Mouse (Mus musculus) fibroblast of lung, adult 2 months (primary cell): ENCODE results near the gene Gpc3.
A peak's percentile ranks its signal among the peaks of the same experiment; 100 is the strongest.
"Not testable (repeated sequence)": the region's sequence is repeated elsewhere in the genome, so short reads cannot be mapped to it uniquely, and the experiment has no call there.

ENCODE experiments used
- DNase-seq: peaks from one replicate; pipeline ENCODE4 v3.0.0-alpha.2; 2011; ENCODE audit warnings: low read depth

Gpc3 gene

DNA sequence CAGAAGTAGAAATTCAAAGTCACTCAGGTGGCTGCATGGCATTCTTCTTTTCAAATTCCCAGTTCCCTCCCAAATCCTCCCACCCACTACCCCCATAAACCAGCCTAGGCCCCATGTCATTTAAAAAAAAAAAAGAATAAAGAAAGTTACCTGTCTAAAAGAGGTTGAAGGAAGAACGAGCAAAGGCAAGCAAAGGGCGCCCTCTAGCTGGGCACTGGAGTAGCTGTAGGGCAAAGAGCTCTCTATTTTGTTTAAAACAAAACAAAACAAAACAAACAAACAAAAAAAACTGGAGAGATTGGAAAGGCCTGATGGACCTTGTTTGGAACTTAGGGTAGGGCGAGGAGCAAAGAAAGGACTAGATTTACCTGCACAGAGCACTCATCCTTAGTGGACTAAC lies 238.6 kb downstream of the Gpc3 start:
- DNase-seq, result no peak

DNA sequence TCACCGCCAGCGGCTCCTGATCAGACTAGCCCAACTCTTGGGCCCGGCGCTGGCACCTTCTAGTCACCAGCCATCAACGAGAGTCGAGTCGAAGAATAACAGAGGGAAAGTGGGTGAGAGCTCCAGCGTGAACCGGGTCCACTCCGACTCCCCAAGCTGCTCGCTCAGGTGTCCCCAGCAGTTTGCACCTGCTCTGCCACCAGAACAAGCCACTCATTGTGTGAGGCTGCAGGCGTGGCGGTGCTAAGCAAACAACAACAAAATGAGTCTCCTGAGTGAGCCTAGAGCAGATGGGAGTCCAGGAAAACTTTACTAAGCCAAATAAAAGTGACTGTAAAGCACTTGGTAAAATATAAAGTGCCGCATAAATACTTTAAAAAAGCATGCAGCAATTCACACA lies 239.5 kb downstream of the Gpc3 start:
- no peak for DNase-seq

DNA sequence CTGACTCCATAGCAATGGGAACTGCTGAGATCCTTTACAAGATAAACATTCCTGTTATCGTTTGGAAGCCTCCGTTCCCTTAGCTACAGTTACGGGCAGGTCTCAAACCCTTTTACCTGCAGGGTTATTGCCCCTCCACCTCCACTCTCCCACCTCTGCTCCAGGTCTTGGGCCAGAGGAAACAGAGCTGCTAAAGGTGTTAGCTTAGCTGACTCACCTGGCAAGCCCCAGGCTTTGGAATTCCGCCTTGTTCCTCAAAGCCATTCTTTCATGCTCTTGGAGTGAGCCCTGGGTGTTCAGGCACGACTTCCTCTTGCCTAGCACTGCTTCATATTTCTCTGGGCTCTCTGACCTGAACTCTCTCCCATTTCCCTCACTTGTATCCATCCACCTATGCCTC lies 241.3 kb downstream of the Gpc3 start:
- DNase-seq, result no peak

DNA sequence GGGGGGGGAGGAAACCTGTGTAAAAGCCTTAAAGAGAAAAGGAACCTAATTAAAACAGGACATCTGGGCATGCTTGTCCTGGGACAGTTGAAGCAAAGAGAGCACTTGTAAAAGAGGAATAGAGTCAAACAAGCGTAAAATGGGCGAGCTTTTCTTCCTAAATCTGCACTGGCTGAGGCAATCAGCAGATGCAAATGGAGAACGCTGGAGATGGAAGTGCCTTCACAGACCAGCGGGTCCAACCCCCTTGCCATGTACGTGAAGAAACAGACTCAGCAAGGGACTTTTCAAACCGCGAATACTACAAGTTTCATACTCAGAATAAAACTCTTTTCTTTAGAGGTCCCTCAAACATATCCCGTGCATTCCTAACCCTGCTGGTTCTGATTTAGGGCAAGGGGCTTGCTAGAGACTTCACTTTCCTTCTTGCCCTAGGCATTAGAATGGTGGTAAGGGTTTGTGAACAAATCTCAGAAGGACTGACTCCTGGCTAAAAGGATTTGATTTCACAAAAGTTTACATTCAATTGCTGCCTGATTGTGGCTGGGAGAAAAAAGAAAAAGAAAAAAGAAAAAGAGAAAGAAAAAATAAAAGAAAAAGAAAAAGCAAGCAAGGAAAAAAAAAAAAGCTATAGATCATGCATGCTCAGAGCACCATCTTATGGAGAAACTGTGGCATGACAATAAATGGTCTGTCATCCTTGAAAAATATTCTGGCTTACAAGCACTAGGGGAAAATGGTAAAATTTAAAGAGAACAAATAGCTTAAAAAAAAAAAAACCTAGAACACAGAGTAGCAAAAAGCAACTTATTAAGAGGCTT lies 243.6 kb downstream of the Gpc3 start:
- peak; percentile 5 for DNase-seq

DNA sequence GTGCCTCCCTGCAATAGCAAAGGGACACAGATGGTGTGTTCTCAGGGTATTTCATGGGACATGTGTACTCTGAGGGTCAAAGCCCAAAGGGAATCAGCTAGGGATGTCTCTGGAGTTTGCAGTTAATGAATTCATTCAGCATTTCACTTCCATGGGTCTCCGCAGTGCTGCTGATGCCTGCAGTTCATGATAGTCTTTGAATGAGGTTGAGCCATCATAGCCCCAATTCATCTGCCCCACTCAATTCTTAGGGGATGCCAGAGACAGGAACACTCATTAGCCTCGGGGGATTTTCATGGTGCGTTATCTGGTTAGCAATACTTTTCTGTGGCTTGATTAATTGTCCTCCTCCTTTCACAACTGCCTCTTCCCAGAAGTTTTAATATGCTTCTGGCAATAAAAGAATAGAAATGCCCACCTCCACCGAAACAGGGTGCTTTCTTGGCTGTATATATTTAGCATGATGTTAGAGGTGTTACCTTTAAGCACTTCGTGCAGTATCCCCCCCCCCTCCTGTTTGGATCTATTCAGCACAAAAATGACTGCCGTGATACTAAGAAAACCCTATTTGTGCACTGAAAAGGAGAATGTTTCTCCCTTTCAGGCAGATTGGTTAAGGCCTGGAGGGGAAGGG lies 244.3 kb downstream of the Gpc3 start:
- DNase-seq, result no peak

DNA sequence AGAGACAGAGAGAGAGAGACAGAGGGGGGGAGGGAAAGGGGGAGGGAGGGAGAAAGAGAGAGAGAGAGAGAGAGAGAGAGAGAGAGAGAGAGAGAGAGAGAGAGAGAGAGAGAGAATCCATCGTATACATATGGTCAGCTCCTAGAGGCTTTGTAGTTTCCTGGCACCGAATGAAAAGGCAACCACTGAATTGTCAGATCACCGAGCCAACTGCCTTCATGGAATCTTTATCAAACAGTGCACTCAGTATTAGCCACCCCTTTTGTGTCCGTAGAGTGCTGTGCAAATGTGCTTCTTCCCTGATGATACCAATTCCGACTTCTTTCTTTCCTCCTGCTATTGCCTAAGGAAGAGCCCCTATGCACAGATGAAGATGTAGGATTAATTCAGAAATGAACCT lies 246.9 kb downstream of the Gpc3 start:
- DNase-seq, result no peak

DNA sequence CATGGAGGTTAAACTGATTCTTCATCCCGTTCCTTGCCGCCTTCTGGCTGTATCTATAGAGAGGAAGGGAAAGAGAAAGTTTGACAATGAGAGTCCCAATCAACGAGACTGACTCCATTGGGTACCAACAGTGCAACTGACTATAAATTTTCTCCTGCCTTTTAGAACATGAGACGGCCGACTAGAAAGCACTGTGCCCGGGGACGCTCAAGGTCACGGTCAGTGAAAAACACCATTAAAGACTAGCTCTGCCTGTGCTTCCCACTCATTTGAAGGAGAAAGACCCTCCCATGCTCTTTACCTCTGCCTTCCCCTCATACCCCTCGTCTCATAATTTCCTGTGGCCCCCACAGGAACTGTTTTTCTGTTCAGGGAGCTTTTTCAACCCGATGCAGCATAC lies 248.0 kb downstream of the Gpc3 start:
- no peak for DNase-seq

DNA sequence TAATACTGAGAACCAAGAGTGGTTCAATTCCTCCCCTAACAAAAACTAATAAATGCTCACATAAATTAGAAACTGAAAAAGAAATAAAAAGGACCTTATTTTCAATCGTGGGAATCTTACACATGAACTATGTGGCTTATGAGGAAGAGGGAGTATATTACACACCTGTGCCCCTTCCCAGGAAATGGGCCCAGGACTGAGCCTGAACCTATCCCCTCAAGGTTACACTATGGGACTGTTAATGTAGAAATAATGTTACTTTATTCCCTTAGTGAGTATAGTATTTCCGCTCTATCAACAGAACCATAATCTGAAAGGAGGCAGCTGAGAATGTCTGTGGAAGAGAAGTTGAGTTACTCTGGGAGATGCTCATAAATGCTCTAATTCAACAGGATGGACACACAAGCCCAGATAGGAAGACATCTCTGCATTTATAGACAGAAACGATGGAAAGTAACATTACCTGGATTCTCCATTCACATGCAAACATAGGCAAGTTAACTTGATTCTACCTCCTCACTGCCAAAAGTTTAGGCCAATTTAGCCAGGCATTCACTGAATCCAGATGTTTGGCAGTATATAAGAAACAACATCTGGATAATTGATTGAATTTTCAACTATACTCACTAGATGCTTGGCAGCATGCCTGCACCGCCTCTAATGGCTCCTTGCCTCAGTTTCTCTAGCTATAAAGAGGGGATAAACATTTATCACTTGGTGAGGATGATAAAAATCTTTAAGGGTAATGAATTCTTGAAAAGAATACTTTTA lies 251.3 kb downstream of the Gpc3 start:
- DNase-seq, result no peak

DNA sequence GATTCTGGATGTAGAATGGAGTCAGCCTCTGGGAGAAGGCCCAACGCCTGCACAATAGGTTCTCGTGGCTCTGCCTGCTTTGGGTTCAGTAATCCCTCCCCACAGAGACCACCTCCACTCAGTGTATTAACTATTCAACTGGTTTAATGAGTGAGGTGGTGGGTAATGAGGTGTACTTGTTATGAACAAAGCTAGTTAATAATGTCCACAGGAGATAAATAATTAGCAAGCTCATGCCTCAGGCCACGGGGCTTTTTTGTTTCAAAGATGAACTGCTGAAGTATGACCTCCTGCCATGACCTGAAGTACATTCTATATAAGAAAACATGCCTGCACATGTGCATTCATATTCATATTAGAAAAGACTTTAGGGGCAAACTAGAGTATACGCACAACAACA lies 260.8 kb downstream of the Gpc3 start:
- no peak for DNase-seq

DNA sequence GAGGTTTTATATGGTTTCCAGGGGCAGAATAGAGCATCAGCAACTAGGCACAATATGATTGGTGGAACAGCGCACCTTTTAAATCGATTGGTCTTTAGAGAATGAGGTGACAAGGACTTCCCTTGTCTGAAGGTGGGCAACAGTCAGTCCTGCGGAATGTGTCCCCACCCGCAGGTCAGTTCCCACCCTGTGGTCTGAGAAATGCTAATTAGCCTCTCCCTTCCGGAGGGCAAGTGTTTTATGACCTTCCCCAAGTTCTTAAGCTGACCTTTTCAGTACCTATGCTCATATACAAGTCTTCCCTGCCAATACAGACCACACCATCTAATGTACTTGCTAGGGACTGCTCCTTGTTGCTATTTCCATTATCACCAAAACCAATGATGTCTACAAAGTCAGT lies 263.1 kb downstream of the Gpc3 start:
- DNase-seq, result not testable (repeated sequence)

DNA sequence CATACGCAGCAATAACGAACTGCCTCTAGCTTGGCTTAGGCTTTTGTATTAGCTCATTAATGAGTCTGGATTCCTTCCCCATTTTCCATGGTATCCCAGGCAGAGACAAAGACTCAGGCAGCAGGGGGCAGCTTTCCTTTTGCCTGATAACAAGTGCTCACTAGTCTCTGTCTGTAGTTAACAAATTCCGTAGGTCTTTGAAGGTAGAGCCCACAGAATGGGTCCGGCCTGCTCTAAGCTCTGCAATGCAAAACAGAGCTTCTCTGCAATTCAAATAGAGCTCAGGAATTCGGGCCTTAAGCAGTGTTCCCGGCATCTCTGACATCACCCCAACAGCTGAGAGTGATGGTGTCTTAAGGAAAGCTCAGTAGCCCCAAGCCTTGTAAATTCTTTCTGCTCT lies 265.0 kb downstream of the Gpc3 start:
- DNase-seq, result no peak

DNA sequence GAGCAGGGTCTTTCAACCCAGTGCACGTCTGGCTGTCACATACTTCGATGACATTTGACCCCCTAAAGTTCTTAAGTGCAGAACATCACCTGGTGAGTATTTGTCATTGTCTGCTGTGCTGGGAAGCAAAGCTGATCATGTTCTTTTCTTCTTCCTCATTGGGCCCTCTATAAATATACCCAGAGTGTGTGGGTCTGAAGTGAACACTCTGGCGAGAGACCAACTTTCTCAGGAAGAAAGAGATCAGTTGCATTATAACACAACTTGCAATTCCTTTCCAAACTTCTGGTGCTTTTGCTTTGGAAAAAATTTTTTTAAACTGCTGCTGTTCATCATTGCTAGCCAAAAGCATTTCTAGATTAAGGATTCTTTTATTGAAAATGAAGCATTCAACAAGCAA lies 269.7 kb downstream of the Gpc3 start:
- no peak for DNase-seq

DNA sequence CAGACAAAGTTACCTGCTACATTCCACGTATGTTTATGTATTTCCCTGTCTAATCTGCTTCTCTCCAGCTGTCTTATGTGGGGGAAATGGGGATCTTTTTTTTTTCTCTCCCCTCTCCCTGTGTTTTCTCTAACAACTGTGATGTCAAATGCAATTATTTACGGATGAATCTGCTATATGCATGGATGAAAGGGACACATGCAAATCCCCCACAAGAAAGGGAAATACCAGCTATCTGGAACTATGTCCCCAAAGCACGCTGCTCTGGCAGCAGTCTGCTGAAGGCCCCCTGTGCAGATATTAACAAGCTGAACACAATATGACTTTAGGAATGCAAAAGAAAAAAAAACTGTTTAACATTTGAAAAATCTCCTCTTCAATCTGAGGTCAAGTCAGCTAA lies 273.5 kb downstream of the Gpc3 start:
- no peak for DNase-seq

DNA sequence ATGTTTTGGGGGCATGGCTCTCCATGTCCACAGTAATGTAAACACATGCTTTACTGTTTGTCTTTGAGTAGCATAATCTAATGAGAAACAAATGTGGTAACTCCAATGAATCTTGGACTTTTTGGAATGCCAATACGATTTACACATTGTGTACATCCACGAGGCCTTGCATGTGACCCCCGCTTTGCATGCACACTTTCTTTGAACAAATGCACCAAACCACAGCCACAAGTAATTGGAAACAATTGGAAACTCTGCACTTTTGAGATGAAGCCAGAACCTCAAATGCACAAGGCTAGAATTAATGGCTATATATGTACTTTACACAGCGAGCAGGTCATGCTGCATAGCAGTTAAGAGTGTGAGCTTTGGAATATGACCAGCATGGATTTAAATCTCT lies 292.0 kb downstream of the Gpc3 start:
- no peak for DNase-seq

DNA sequence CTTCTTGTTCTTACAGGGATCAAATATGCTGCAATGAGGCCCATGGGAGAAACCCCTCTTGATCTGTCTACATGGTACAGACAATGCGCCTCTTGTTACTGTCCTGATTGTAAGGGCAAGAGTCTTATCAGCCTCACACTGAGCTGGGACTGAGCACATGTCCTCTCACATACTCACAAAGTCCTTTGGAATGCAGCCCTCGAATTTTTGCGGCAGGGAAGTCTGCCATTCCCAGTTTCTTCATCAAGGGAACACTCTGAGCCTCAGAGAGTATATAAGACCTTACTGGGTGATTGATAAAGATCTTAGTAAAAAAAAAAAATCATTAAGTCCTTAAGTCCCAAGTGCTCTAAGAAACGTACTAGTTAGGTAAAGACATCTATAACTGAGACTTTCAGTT lies 293.1 kb downstream of the Gpc3 start:
- DNase-seq, result no peak

DNA sequence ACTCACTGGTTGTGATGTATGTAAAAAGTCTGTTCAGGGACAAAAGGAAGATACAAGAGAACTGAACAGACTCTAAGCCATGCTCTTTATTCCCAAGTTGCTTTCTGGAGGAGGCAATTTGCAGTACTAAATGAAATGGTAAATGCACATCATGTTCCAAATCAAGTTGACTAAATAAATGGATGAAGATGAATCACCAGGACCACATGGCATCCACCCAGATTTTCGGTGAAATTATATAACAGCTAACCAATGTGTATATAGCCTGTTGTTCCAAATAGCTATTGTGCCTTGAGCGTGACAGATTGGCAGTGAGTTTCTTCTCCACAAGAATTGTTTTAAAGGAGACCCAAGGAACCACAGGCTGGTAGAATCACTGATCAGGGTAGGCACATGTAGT lies 302.8 kb downstream of the Gpc3 start:
- no peak for DNase-seq

DNA sequence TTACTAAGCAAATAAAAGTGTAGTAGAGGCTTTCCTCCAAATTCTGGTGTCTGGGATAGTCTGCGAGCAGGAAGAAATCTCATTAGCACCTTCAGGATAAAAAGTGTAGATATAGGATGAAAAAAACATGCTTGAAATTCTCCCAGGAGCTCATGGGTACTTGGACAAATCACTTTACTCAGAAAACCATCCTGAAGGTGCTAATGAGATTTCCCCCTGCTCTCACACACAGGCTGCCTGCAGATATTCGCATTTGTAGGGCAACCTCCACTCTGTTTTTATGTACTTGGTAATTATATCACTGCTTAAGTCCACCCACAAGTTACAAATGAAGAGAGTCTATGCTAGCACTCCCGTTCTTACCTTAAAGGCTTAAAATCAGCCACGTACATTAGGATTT lies 308.5 kb downstream of the Gpc3 start:
- no peak for DNase-seq

DNA sequence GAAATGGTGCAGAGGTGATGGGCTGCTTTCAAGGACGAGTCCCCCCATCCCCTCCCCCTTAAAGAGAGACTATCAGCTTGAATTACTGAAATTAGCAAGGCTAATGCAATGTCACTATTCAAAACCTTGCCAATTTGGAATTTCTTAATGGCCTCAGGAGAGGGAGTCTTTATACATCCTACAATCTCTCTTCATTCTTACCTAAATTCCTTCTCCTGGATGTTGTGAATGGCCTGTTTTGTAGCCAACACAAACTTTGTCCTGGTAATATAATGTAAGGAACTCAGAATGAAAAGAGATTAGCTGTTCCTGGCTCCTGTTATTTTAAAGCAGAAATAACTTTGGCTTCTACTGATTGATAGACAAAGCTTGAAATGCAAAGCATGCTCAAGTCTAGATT lies 325.0 kb downstream of the Gpc3 start:
- no peak for DNase-seq

DNA sequence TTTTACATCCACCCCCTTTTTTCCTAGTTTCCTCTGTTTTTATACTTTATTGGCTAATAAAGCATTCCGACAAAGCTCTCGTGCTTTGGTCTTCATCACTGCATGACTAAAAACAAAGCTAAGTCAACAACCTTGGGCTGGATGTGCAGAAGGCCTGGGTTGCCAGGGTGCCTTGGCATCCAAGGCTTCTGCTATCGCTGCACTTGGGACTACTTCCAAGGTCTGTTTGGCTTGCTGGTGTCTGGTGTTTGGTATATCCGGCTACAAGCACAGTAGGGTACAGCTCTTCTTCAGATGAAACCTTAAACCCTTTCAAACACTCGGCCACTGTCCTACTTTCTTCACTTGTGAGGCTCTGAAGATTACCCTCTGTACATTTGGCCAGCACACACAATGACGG lies 325.8 kb downstream of the Gpc3 start:
- DNase-seq, result no peak

DNA sequence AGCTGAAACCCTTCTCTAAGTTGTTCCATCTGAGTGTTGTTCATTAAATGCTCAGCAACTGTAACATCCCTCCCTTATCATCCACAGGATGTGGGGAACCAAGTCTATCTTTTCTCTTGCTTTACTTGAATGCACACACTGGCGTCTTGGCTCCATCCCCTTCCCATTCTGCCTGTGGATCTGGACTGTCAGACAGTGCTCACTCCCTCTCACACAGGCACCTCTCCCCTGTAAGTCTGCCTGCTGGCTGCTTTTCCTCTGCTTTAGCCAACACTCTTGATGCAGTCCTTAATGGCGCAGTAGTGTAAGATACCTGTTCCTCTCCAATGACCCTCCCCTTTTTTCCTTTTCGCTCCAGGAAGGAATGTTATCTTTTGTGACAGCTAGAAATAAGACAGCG lies 331.7 kb downstream of the Gpc3 start:
- DNase-seq, result no peak

DNA sequence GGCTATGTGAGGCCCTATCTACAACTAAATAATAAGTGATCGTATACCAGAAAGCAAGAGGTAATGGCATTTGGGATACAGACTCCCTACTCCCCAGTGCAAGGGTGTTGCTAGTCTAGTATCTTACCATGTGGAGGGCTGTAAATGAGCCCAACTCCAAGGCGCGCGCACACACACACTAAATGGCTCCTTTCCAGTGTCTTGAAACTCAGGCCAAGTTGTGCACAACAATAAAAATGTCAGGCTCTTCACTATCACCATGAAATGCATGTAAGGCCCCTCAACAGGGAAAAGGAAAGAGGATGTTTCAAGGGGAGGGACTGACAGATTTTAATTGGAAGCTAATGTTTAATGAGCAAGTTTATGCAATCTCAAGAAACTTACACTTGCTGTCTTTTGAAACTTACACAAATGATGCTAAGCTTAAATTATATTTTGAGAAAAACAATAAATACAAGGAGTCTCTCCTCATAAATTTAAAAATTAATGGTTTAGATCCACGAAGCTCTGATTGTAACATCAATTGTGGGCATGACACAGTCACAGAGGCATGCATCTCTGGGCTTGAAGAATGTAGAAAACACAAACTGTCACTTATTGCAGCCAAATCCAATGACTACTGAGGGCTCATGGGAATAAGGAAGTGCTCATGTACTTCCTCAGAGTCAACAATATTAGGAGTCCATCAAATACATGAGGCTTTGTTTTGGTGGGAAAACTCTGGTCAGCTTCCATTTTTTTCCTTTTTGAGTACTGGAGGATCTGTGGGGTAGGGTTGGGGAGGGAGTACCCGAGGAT lies 332.4 kb downstream of the Gpc3 start:
- no peak for DNase-seq

DNA sequence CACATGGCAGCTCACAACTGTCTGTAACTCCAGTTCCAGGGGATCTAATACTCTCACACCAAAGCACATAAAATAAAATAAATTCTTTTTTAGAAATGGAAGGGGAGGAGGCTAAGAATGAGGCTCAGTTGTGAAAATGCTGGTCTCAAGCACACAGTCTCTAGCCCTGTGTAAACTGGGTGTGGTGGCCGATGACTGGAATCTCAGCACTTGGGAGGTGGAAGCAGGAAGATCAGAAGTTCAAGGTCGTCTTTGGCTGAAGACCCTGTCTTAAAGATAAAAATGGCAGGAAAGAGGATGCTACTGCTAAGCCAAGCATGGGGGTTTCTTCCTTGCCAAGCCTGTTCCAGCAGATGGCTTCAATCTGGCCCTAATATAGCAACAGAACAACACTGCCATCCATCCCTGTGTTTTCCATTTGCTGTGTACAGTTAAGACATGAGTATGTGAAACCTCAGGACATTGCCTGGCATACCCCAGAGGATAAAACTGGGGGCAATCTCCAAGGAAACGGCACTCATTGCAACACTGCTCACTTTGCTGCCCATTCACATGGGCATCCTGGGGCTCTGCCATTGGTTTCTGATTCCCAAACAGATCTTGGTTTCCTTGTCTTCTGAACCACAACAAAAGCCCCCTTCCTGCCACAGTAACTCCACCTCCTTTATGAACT lies 334.9 kb downstream of the Gpc3 start:
- no peak for DNase-seq
